Mouse (Mus musculus): ENCODE measurements at regions not wholly inside any gene's neighbourhood (a gene's known extent, or its start where the extent isn't known, plus 50 kb on each side); places are given as distances from the start of the nearest gene placed in this dataset.

DNA sequence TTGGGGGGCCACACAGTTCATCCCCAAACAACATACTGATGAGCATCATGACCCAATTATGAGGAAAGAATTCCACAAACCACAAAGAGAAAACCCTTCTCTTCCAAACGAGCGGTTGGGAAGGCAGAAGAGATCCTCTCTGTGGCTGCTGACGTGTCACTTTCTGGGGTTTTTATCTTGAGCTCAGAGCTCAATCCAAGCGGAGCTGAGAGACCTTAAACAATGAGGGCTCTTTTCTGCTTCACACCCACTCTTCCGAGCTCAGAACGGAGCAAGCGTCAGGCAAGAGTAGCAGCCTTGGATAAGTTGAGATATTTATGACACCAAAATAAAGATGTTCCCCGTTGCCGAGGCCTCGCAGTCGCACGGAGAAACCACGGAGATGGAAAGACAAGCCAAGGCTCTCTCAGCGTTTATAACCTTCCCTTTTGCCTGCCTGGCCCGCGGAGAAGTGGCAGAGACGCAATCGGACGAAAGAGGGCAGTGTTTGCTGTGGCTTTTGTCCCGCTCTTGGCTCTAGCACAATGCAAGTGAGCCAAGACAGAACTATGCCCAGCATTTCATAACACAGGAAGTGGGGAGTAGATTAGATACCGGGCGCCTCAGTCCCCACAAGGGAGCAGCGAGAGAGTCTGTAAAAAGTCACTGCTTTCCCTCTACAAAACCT, 100.7 kb downstream of the Chic2 start:
- in situ Hi-C loops (cut with MboI, MseI), result loop anchor here (25.0 kb wide), 1 partner anchor 632 kb away; no protein-coding TSS in a partner anchor

DNA sequence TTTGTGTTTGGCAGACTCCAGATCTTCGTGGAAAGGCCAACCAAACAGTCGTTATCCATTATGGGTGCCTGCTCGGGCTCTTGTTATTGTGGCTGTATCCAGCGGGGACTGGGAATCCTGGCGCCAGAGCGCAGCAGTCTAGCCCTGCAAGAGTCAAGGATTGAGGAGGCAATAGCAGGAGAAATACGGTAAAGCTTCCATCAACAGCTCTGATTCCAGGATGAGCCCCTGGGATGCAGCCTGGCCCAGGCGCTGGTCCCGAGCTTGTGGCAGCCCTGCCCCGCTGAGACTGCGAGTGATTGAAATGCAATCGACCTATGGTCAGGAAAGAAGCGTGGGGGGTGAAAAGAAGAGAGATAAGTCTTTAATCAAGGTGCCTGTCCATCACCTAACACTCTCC, 103.1 kb downstream of the Chic2 start:
- in situ Hi-C loops (cut with MboI, MseI), result loop anchor here (25.0 kb wide), 1 partner anchor 629 kb away; no protein-coding TSS in a partner anchor

DNA sequence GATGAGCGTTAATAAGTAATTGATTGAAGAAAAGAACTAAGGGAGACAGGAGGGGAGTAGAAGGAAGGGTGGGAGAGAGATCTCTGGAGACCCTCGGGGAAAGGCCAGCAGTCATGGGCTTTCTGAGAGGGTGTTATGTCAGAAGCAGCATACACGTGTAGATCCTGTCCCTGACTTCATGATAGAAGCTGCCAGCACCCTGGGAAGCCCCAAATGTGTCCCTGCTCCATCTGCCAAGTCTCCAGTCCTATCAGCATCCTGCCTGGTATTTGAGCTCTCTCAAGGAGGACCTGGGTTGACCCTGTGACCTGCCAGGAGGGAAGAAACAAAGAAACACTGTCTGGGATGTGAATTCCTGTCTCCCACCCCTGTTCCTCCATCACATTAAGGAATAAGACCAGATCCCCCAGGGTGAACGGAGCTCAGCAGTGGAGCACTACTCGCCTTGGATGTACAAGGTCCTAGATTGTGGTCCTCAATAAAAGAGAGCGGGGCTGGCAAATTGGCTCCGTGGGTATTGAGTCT, 107.1 kb downstream of the Chic2 start:
- in situ Hi-C loops (cut with MboI, MseI), result loop anchor here (25.0 kb wide), 1 partner anchor 625 kb away; no protein-coding TSS in a partner anchor

DNA sequence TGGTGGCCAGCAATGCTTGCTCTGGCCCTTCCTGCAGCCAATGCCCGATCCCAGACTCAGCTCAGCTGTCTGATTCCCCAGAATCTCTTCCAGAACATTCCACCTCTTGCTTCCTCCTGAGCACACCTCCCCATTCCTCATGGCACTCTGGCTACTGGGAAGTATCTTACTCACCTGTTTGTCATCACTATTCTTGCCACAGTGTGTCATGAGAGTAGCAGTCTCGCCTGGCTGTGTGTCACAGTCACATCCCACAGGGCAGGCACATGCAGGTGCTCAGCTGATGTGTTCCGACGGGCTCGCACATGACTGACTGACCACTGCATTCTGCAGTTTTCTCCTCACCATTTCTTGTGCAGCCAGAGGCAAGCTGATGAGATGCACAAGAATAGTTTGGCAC, 108.5 kb downstream of the Chic2 start:
- in situ Hi-C loops (cut with MboI, MseI), result loop anchor here (25.0 kb wide), 1 partner anchor 624 kb away; no protein-coding TSS in a partner anchor

DNA sequence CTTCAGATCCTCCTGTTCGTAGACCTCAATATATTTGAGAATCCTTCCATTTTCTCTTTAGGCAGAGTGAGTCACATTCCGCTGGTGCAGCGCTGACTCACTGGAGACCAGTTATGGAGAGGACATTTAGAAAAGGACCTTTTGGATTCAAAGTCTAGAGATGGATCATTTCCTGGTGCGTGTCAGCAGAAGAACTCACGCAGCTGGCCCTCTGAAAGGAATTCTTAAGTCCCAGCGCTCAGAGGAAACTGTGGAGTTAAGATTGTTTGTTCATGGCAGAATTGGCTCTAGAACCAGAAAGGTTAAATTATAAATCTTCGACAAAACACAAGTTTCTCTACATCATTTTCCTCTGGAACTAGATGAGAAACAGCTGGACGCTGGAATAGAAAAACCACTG, 108.9 kb downstream of the Chic2 start:
- in situ Hi-C loops (cut with MboI, MseI), result loop anchor here (25.0 kb wide), 1 partner anchor 623 kb away; no protein-coding TSS in a partner anchor

DNA sequence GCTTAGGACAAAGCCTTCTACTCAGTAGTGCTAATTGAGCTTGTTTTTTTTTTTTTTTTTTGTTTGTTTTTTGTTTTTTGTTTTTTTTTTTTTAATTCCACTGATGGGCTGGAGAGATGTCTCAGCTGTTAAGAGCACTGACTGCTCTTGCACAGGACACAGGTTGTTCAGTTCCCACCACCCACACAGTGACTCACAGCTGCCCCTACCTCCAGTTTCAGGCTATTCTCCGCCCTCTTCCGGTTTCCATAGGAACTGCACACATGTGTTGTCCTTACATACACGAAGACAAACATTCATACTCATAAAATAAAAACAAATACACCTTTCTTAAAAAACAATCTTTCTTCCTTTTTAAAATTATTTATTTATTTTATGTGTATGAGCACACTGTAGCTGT, 111.3 kb downstream of the Chic2 start:
- in situ Hi-C loops (cut with MboI, MseI), result loop anchor here (25.0 kb wide), 1 partner anchor 621 kb away; no protein-coding TSS in a partner anchor

DNA sequence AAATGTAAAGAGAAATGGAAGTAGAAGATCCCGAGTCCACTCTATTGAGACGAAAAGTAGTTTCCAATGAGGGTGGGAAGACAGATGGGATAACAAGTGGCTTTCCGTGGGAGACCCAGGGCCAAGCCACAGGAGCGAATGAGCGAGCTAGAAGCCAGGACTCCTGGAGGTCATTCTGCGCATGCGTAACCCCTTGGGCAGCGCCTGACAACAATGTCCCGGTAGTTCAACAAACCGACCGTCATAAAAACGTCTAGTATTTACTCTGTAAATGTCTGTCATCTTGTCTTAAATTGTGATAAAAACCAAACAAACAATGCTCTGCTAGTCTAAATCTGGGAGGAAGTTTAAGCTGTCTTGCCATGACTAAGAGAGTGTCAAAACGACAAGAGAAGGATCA, 112.4 kb downstream of the Chic2 start:
- in situ Hi-C loops (cut with MboI, MseI), result loop anchor here (25.0 kb wide), 1 partner anchor 620 kb away; no protein-coding TSS in a partner anchor

DNA sequence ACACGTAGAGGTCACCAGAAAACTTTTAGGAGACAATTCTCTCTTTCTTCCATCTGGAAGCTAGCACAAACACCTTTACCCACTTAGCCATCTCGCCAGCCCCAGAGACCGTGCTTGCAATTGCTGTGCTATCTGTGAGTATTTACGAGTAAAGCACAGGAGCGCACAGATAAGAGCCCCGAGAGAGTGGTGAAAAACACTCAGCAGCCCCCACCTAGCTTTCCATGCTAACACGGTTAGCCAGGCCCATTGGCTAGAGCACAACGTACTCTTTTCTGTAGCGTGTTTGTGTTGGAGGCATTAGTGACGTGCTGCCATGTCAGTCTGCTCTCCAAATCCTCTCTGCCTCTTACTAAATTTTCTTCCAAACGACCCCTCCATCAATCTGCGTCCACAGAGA, 112.8 kb downstream of the Chic2 start:
- in situ Hi-C loops (cut with MboI, MseI), result loop anchor here (25.0 kb wide), 1 partner anchor 619 kb away; no protein-coding TSS in a partner anchor

DNA sequence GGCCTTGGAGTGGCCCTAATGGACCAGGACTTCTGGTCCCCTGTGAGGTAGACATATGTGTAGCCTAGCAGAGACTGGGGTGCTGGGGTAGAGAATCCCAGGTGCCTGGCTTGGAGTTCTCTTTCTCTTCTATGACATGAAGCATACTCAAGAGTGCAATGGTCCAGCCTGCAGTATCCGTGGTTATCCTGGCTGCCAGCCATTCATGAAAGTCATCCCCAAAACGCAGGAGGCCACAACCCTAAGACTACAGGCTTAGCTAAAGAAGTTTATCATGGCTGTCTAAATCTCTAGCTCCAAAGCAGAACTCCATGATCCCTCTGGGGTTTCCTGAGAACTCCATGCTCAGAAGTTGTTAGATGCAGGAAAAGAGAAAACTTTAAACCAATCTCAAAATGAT, 117.0 kb downstream of the Chic2 start:
- in situ Hi-C loops (cut with MboI, MseI), result loop anchor here (25.0 kb wide), 1 partner anchor 615 kb away; no protein-coding TSS in a partner anchor

DNA sequence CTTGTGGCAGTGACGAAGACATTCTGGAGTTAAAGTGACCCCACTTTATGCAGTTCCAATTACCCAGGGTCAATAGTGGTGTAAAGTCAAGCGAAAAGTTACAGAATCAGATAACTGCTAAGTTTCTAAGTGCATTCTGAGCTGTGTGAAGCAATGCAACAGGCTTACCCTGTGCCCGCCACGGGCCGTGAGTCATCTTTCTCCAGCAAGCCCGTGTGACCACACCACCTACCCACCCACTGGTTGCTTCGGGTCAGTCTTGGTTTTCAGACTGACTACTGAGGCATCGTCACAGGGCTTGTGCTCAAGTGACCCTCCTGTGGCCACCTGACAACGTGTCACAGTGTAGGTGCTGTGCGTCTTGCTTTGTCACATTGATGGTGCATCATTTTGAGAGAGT, 118.8 kb downstream of the Chic2 start:
- in situ Hi-C loops (cut with MboI, MseI), result loop anchor here (25.0 kb wide), 1 partner anchor 613 kb away; no protein-coding TSS in a partner anchor

DNA sequence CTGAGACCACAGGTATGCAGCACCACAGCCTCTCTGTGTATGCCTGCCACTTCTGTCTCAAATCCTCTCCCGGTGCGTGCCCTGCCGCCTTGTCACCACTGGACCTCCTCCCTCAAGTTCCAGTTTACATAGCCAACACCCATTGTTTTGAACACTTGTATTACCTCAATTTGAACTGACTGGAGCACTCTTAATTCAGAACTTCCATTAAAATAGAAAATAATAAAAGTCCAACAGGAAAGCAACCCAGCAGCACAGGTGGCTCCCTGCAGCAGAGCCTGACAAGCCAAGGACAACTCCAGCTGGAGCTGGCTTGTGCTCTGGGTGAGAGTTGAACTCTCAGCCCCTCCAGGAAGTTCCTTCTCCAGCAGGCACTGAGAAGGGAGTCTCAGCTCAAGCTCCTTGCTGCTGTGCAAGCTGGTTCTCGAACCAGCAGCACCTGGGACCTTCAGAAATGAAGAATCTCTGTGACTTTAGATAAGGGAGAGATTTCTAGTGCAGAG, 120.5 kb downstream of the Chic2 start:
- in situ Hi-C loops (cut with MboI, MseI), result no loop called here

DNA sequence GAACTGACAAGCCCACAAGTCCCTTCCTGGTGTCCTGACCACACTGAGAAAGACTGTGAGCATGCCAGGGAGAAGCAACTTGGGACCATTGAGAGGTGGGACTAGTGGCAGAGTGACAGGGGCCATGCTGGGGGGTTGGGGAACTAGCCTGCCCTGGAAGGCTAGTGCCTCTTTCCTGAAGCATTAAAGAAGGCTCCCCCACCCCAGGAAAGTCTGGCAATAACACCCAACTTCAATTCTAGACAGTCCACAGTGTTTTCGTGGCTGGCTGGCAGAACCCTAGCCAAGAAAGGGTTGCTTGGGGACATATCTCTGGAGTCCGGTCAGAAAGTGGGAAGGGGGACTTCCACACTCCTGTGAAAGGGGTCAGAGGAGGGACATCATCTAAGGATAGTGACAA, 121.2 kb downstream of the Chic2 start:
- in situ Hi-C loops (cut with MboI, MseI), result no loop called here

DNA sequence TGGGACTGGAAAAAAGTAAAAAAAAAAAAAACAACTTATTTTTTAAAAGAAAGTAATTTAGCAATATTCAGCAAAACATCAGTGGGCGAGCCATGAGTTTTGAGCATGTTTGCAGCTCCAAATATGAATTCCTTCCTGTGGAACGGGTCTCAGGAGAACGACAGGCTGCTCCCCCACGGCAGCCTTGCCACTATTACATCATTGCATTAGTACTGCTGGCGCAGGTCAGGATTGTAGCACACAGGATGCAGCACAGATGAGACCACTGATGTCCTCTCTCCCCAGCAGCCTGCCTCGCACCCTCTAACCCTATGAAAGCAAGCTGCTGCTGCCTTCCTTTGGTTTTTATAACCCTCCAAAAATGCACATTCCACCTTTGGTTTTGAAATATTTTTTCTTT, 121.7 kb downstream of the Chic2 start:
- in situ Hi-C loops (cut with MboI, MseI), result no loop called here

DNA sequence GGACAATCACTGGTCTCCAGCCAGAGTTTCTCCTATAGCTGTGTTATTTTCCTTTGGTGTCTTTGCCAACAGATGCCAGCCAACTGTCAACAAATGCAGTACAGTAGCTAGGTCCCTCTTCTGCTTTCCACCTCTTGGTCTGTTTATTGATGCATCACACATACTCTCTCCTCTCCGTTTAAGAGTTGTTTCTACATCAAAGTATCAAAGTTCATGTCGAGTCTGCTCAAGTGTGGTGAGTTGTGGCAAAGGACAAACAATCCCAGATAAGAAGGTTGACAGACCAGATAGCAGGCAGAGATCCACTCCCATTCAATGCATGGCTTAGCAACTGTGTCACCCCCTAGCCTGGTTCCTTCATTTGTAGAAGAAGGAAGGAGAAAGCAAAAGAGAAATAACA, 123.6 kb downstream of the Chic2 start:
- in situ Hi-C loops (cut with MboI, MseI), result no loop called here

DNA sequence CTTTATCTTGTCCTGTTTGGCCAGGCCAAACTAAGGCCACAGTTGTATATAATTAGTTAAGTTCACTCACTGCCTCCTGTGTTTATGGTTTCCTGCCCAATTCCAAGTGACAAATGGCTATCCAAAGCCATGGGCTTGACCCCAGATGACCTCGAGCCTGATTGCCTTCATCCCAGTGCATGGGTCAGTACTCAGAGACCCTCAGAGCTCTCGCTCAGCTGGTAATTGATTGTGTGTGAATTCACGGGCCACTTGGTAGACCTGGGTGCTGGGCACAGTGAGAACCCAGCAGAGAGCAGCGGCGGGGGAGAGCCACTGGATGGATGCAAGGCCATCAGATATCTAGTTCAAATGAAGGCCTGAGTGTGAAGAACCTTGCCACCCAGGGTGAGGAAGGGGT, 124.1 kb downstream of the Chic2 start:
- in situ Hi-C loops (cut with MboI, MseI), result no loop called here

DNA sequence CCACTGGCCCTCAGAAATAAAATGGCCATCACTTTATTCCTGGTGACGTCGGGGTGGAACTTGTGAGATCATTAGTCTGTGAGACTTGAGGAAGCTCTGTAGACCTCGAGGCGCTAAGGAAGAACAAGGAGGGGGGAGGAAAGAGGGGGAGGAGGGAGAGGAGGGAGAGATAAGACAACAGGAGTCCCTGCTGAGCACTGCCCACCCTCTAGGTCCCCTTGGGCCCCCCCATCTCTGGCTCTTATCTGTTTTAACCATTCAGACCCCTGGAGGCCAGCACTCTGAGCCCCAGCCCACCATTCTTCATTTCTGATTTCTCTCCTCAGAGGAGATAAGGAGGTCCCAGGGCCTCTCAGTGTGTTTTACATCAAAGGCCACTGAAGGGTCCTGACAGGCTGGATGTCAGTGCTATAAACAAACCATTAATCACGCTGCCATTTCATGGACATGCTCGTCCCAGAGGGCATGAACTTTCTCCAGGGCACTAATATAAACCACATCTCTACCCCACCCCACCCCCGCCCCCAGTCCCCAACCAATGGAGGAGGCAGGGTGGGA, 139.0 kb downstream of the Chic2 start:
- in situ Hi-C loops (cut with MboI, MseI), result no loop called here

DNA sequence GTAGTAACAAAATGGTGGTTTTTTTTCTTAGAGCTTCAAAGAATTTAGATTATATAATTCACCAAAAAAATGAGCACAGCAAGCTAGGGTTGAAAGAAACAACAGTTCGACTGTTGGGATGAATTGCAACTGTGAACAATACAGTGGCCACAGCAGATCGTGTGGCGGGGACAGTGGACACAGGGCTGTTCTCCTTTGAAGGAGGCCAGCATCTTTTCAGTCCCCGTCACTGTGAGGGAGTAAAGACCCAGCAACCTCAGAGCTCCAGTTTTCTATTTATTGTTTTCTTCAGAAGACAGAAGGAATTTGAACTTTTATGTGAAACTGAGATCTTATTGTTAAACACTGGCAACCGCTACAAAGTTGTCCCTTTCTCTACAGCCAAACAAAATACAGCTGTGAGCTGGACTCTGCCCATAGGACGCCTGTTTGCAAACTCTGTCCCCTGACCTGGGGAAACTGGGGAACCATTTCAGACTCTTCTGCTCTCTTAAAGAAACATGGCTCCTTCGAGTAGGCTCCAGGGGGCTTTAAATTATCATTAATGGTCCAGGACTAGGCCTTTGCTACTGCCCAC, 139.6 kb downstream of the Chic2 start:
- in situ Hi-C loops (cut with MboI, MseI), result no loop called here

DNA sequence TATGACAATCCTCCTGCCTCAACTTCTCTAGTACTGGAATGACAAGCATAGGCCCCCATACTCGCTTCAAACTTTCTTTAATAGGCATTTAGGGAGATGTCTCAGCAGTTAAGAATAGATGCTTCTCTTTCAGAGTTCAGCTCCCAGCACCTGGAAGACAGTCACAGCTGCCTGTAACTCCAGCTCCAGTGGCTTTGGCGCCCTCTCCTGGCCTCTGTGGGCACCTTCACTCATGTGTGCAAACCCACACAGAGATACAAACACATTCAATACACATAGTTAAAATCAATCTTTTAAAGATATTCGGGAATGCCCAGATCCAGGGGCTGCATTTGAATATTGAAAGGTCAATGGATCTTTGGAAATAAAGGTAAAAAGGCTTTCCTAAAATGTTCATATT, 140.2 kb downstream of the Chic2 start:
- in situ Hi-C loops (cut with MboI, MseI), result no loop called here

DNA sequence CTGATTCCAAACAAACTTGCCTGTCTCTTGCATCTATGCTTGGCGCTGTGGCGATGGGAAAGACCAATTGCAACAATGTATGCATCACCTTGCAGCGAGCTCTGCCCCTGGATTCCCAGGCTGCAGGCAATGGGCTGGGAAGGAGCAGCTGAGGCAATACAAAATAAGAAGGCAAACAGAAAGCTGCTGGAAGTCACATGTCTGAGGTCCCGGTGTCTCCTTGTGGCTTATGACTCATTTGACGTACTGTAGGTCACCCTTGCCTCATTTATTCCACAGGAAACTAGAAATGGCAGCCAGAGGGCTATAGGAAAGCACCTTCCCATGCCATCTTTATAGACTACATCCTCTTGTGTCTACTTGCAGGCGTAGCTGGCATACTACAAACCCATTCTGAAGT, 140.9 kb downstream of the Chic2 start:
- in situ Hi-C loops (cut with MboI, MseI), result no loop called here

DNA sequence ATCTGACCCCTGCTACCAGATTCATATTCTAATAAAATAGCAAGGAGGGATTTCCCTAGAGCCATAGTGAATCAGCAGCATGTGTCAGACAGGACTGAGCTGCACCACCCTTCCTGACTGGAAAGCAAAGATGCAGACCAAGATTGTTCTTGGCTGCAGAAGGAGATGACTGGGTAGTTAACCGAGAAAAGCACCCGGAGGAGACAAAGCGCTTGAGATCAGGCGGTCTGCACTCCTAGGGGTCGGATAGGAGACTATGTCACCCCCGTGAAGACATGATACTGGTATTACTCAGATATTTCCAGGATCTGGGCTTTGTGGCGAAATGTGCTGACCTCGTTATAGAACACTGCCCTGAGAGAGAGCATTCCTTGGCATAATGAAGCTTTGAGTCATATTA, 147.4 kb downstream of the Chic2 start:
- in situ Hi-C loops (cut with MboI, MseI), result no loop called here

DNA sequence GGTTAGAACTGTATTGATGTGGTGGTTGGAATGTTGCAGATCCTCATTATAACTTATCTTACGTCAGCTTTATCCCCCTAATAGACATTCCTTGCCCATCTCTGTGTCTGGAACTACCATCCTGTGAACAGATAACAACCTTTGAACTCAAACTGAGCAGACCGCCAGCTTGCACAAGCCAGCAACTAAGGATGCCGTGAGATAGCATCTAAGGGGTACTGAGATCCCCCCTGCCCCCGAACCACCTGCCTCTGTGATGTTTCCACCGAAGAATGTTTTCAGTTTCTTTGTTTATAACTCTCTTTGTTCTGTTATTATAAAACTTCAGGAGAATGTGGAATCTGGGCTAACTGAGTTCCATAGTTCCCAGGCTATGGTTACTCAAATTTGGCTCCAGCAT, 151.3 kb downstream of the Chic2 start:
- in situ Hi-C loops (cut with MboI, MseI), result no loop called here

DNA sequence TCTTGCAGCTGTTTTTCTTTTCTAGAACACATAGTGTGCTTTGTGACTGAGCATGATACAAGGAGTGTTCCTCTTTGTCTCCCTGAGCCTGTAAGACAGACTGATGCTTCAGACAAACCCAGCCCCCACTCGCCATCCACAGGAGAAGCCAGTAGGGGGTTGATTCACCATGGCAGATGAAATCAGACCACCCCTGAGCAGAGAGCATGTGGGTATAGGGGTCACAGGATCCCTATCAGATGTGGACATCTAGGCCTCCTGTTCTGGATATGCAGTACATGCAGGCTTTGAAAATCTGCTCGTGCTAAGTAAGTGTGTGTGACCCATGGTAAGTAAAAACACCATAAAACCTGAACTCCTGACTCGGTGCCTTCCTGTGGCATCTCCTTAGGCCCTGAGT, 153.0 kb downstream of the Chic2 start:
- in situ Hi-C loops (cut with MboI, MseI), result no loop called here

Data from T-helper 1 cell (primary cell).